Comparison of ENCODE assay signal across 8 mouse cellular contexts in genomic region chr19:6349215-6349983, GRCm38 (mm10). TPM values are rescaled to one million over a fixed set of nuclear protein-coding genes. Genes with fewer than 3 reads are reported as not detected.
DNase-seq lines count a peak whose midpoint lies in the region; ATAC-seq and TF ChIP-seq lines count a peak whose summit lies in the region.

No protein-coding gene starts in this region.

- H3K4me2 ChIP-seq in lung, embryonic 14.5 days: no peak overlapping the region
- no peak overlapping the region for H3K4me2 ChIP-seq in heart, embryonic 16.5 days (ENCODE audit: low read depth, low read length)
- H3K4me2 ChIP-seq in liver, embryonic 11.5 days: peak overlapping the region; percentile 26

- WGBS in lung, embryonic 14.5 days: 28% methylated on average over 14 of the region's 14 CpGs
- WGBS in heart, embryonic 16.5 days: 37% methylated on average over 14 of the region's 14 CpGs
- 28% methylated on average over 14 of the region's 14 CpGs for WGBS in liver, embryonic 11.5 days

- ATAC-seq in lung, embryonic 14.5 days (ENCODE audit: insufficient read depth): peak; percentile 47; the same call in 1 of the 2 replicates
- peak; percentile 67 for ATAC-seq in heart, embryonic 16.5 days (replicated peaks; ENCODE audit: extremely low read depth, insufficient read depth, low FRiP score)
- ATAC-seq in liver, embryonic 11.5 days (replicated peaks; ENCODE audit: low FRiP score): peak; percentile 76
- no peak for ATAC-seq in CD4-positive, CD25-positive, alpha-beta regulatory T cell, adult 4 months

- H3K4me3 ChIP-seq in lung, embryonic 14.5 days (ENCODE audit: low read depth, low read length): no peak overlapping the region
- H3K4me3 ChIP-seq in heart, embryonic 16.5 days (ENCODE audit: low read length): no peak overlapping the region
- H3K4me3 ChIP-seq in liver, embryonic 11.5 days (ENCODE audit: low read depth, low read length): no peak overlapping the region

- peak overlapping the region; percentile 72 for H3K27ac ChIP-seq in lung, embryonic 14.5 days (ENCODE audit: low read depth)
- H3K27ac ChIP-seq in heart, embryonic 16.5 days (ENCODE audit: low read length): peak overlapping the region; percentile 65
- peak overlapping the region; percentile 32; the same call in 1 of the 2 replicates for H3K27ac ChIP-seq in liver, embryonic 11.5 days (ENCODE audit: low read depth, low read length)

- H3K27me3 ChIP-seq in lung, embryonic 14.5 days (ENCODE audit: insufficient read depth, low read length): no peaks in the 10 kb centered on the region
- no peaks in the 10 kb centered on the region for H3K27me3 ChIP-seq in heart, embryonic 16.5 days (ENCODE audit: control insufficient read depth, insufficient read depth, low read length)
- H3K27me3 ChIP-seq in liver, embryonic 11.5 days (replicated peaks; ENCODE audit: control insufficient read depth, insufficient read depth, low read length): no peaks in the 10 kb centered on the region

- DNase-seq in lung, embryonic 14.5 days: peak; percentile 61
- DNase-seq in lung, postnatal 25 days (ENCODE audit: low spot score): no peak
- peak; percentile 69 for DNase-seq in embryo, embryonic 10 days (ENCODE audit: low spot score)
- DNase-seq in liver, embryonic 11.5 days (ENCODE audit: low spot score): no peak
- no peak for DNase-seq in layer of hippocampus, adult 8-10 months (ENCODE audit: low spot score in 2 of 2)
- DNase-seq in frontal cortex, postnatal 10 days (ENCODE audit: low spot score in 2 of 2): no peak

- no peak for TF ChIP-seq CTCF in lung, embryonic 14.5 days (IDR thresholded peaks at IDR 0.05; ENCODE audit: low read depth)

- H3K9me3 ChIP-seq in lung, embryonic 14.5 days (ENCODE audit: low read depth, low read length): no peaks in the 10 kb centered on the region
- H3K9me3 ChIP-seq in heart, embryonic 16.5 days (replicated peaks; ENCODE audit: control insufficient read depth, low read length): no peaks in the 10 kb centered on the region
- H3K9me3 ChIP-seq in liver, embryonic 11.5 days (ENCODE audit: control insufficient read depth, low read length): no peaks in the 10 kb centered on the region

- peaks cover 61% of the 10 kb centered on the region for H3K36me3 ChIP-seq in lung, embryonic 14.5 days (ENCODE audit: insufficient read depth)
- H3K36me3 ChIP-seq in heart, embryonic 16.5 days (ENCODE audit: control insufficient read depth, insufficient read depth): peaks cover 12% of the 10 kb centered on the region
- peaks cover 6% of the 10 kb centered on the region; the same call in 1 of the 2 replicates for H3K36me3 ChIP-seq in liver, embryonic 11.5 days (ENCODE audit: control insufficient read depth, insufficient read depth, low read length)

- H3K9ac ChIP-seq in lung, embryonic 14.5 days: no peak overlapping the region
- H3K9ac ChIP-seq in heart, embryonic 16.5 days (ENCODE audit: low read length): no peak overlapping the region
- H3K9ac ChIP-seq in liver, embryonic 11.5 days (ENCODE audit: low read depth, low read length): no peak overlapping the region

- no peaks in the 10 kb centered on the region for H3K4me1 ChIP-seq in lung, embryonic 14.5 days (ENCODE audit: insufficient read depth)
- peaks cover 3% of the 10 kb centered on the region for H3K4me1 ChIP-seq in heart, embryonic 16.5 days (ENCODE audit: control insufficient read depth, insufficient read depth, low read length)
- peaks cover 17% of the 10 kb centered on the region for H3K4me1 ChIP-seq in liver, embryonic 11.5 days (replicated peaks; ENCODE audit: control insufficient read depth, insufficient read depth, low read length)

RNA-seq across cellular contexts. Expression of gene Map4k2, which starts 8.5 kb away (rescaled TPM):
- polyA plus RNA-seq in lung, embryonic 14.5 days (2014; fragmentation: Nextera tagmentation; extraction: Ambion mirVana): 13.4 and 22.2 TPM in 2 replicates
- polyA plus RNA-seq in heart, embryonic 16.5 days (2015; fragmentation: Nextera tagmentation; extraction: Ambion mirVana): 17.2 and 18.5 TPM in 2 replicates
- 12.9 and 14.2 TPM in 2 replicates for polyA plus RNA-seq in liver, embryonic 11.5 days (2014; fragmentation: Nextera tagmentation; extraction: Ambion mirVana)
- 100 to 1,000 TPM in 1 of 2 experiments, 10 to 100 TPM in 1; 77.5 to 135 TPM for polyA plus RNA-seq in CD4-positive, CD25-positive, alpha-beta regulatory T cell, adult 4 months (2017; shearing (Covaris generic))
- 100 to 1,000 TPM in 2 of 4 experiments, 10 to 100 TPM in 2; 85.0 to 114 (median 103) TPM for total RNA-seq in layer of hippocampus, adult 8-10 months (2022)

RNA-seq across cellular contexts. Expression of gene Sf1, which starts 14.1 kb away (rescaled TPM):
- 177 and 200 TPM in 2 replicates for polyA plus RNA-seq in lung, embryonic 14.5 days (2014; fragmentation: Nextera tagmentation; extraction: Ambion mirVana)
- polyA plus RNA-seq in heart, embryonic 16.5 days (2015; fragmentation: Nextera tagmentation; extraction: Ambion mirVana): 80.2 and 86.7 TPM in 2 replicates
- 194 and 203 TPM in 2 replicates for polyA plus RNA-seq in liver, embryonic 11.5 days (2014; fragmentation: Nextera tagmentation; extraction: Ambion mirVana)
- polyA plus RNA-seq in CD4-positive, CD25-positive, alpha-beta regulatory T cell, adult 4 months (2017; shearing (Covaris generic)): 10 to 100 TPM; 55.3 to 56.7 TPM
- total RNA-seq in layer of hippocampus, adult 8-10 months (2022): 100 to 1,000 TPM; 209 to 234 (median 222) TPM

RNA-seq across cellular contexts. Expression of gene Men1, which starts 14.6 kb away (rescaled TPM):
- polyA plus RNA-seq in lung, embryonic 14.5 days (2014; fragmentation: Nextera tagmentation; extraction: Ambion mirVana): 60.3 and 68.6 TPM in 2 replicates
- 45.8 and 47.8 TPM in 2 replicates for polyA plus RNA-seq in heart, embryonic 16.5 days (2015; fragmentation: Nextera tagmentation; extraction: Ambion mirVana)
- 53.8 and 59.7 TPM in 2 replicates for polyA plus RNA-seq in liver, embryonic 11.5 days (2014; fragmentation: Nextera tagmentation; extraction: Ambion mirVana)
- 10 to 100 TPM; 16.9 to 32.1 TPM for polyA plus RNA-seq in CD4-positive, CD25-positive, alpha-beta regulatory T cell, adult 4 months (2017; shearing (Covaris generic))
- total RNA-seq in layer of hippocampus, adult 8-10 months (2022): 10 to 100 TPM; 60.0 to 74.4 (median 63.5) TPM

RNA-seq across cellular contexts. Expression of gene Pygm, which starts 34.8 kb away (rescaled TPM):
- polyA plus RNA-seq in lung, embryonic 14.5 days (2014; fragmentation: Nextera tagmentation; extraction: Ambion mirVana): 6.1 and 9.3 TPM in 2 replicates
- 362 and 381 TPM in 2 replicates for polyA plus RNA-seq in heart, embryonic 16.5 days (2015; fragmentation: Nextera tagmentation; extraction: Ambion mirVana)
- 1.4 and 4.3 TPM in 2 replicates for polyA plus RNA-seq in liver, embryonic 11.5 days (2014; fragmentation: Nextera tagmentation; extraction: Ambion mirVana)
- polyA plus RNA-seq in CD4-positive, CD25-positive, alpha-beta regulatory T cell, adult 4 months (2017; shearing (Covaris generic)): 10 to 100 TPM in 1 of 2 experiments, 1 to 10 TPM in 1; 2.0 to 14.2 TPM
- total RNA-seq in layer of hippocampus, adult 8-10 months (2022): 10 to 100 TPM; 14.2 to 19.7 (median 19.0) TPM

RNA-seq across cellular contexts. Expression of gene Cdc42bpg, which starts 43.1 kb away (rescaled TPM):
- polyA plus RNA-seq in lung, embryonic 14.5 days (2014; fragmentation: Nextera tagmentation; extraction: Ambion mirVana): 0.82 and 1.2 TPM in 2 replicates
- polyA plus RNA-seq in heart, embryonic 16.5 days (2015; fragmentation: Nextera tagmentation; extraction: Ambion mirVana): 0.64 and 0.67 TPM in 2 replicates
- polyA plus RNA-seq in liver, embryonic 11.5 days (2014; fragmentation: Nextera tagmentation; extraction: Ambion mirVana): 0.26 and 1.2 TPM in 2 replicates
- under 1 TPM; 0.07 to 0.13 TPM for polyA plus RNA-seq in CD4-positive, CD25-positive, alpha-beta regulatory T cell, adult 4 months (2017; shearing (Covaris generic))
- 1 to 10 TPM; 5.9 to 9.5 (median 6.5) TPM for total RNA-seq in layer of hippocampus, adult 8-10 months (2022)

Comparison
In these comparisons a context has a peak if more than half of its experiments do, and no peak if none do; other contexts are left out.
1. DNase-seq: peak in lung, embryonic 14.5 days (single experiment) and embryo, embryonic 10 days (single experiment); none in lung, postnatal 25 days (single experiment), liver, embryonic 11.5 days (single experiment), layer of hippocampus, adult 8-10 months (0 of 2) and frontal cortex, postnatal 10 days (0 of 2).
2. Peak in every context shown above with its lines, with median percentiles within 50 percentile points of each other: H3K27ac ChIP-seq.